Mouse (Mus musculus) common myeloid progenitor, adult 5-6 weeks (primary cell): ENCODE results near the gene Snn. TPM values are rescaled to one million over a fixed set of nuclear protein-coding genes. Genes with fewer than 3 reads are reported as not detected.

Source experiments
- ATAC-seq: replicated peaks from 2 replicates; pipeline ENCODE4 v1.8.0; 2016; ENCODE audit warnings: low read depth, mild to moderate bottlenecking, moderate TSS enrichment, inconsistent platforms; ENCODE audit not compliant: poor library complexity, severe bottlenecking
- total RNA-seq: library from RNA; stranded (forward); fragments of 200-1000, 187-1606 nt; gene quantifications from 2 replicates; pipeline ENCODE4 v1.2.3, GENCODE M21; 2017

The Snn gene
- total RNA-seq, 1 experiment from 2014 or later: 9.4 TPM

DNA sequence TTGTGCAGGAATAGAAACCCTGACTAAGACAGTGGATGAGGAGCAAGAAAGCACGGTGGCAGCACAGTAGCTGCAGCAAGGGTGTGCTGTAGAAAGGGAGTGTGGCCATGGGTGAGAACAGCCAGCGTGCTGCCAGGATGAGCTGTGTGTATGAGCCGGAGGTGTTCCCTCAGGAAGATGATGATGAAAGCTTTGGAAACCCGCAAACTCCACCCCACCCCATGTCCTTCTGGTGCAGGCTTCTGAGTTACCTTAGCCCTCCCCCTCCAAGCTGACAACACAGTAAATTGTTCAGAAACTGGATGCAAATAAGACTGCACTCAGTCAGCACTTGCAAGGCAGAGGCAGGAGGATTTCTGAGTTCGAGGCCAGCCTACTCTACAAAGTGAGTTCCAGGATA, 17.5 kb upstream of the Snn start:
- ATAC-seq: no peak

- no peak for ATAC-seq
Observed at GRCm38 (mm10) chr16:11046437-11046836, 14.3 kb upstream of the Snn start.

GRCm38 (mm10) chr16:11047130-11047529, 13.6 kb upstream of the Snn start:
- no peak for ATAC-seq

DNA sequence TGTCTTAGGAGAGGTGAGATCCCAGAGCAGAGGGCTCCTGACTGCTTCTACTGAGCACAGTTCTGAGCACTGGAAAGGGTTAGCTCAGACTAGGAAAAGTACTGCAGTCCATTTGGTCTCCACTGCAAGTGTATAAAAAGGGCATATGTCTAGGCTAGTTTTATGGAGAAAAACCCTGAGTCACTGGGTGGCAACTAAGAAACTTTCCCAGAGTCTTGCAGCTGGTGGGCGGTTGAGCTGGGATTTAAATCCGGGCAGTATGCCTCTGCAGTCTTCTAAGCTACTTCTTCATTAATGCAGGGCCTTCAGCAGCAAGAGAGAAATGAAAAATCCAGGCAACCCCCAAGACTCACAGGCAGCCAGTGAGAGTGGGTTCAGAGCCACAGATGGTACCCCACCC, 10.5 kb upstream of the Snn start:
- no peak for ATAC-seq

- ATAC-seq: no peak
Observed at GRCm38 (mm10) chr16:11051134-11051533, 9.6 kb upstream of the Snn start.

DNA sequence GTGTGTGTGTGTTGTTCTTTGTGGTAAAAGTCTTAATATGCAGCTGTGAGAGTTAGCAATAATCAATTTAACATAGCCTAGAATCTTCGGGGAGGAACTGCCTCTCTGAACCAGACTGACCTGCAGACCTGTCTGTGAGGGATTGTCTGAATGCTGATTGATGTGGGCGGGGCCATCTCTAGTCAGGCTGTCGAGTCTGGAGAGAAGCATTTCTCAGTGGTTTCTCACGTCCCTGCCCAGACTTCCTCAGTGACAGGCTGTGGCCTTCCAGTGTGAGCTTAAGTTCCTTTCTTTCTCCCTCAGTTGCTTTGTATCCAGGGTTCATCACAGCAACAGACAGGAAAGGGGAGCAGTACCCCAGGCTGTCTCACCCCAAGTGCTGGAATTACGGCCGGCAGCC, 6.3 kb upstream of the Snn start:
- ATAC-seq: peak; percentile 72

DNA sequence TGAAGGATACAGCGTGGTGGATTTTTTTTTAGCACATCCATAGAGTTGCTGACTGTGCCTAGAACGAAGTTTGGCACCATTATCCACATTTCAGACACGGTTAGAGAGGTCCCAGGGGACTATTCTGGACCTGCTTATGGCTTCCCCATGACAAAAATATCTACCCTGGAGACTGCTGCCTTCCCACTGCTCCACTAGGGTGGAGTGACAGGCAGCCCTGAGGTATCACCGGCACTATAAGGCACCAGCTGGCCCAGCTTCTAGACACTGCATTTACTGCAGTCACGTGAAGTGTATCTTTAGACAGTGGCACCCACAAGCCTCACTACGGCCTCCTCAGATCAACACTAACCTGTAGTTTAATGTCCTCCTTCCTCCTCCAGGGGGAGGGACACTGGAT, 5.9 kb upstream of the Snn start:
- no peak for ATAC-seq

GRCm38 (mm10) chr16:11055916-11056315, 4.8 kb upstream of the Snn start:
- ATAC-seq: no peak

GRCm38 (mm10) chr16:11062794-11063721, 2.3 kb downstream of the Snn start:
- ATAC-seq: peak; percentile 46

DNA sequence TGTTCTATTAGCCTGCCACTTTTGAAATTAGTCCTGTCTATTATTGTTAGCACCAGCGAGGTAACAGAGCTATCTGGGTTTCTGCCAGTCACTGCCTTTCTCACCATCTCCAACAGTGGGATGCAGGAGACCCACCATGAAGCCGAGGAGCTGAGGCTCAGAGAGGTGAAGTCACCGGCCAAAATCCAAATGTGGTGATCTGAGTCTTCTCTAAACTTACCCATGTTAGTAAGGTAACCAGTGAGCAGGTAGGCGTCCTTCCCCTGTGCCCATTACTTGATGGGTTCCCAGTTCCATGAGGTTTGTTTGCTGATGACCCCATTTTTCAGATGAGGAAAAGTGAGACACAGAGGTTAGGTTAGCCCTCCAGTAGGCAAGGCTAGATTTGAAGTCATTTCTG, 3.6 kb downstream of the Snn start:
- ATAC-seq: no peak

DNA sequence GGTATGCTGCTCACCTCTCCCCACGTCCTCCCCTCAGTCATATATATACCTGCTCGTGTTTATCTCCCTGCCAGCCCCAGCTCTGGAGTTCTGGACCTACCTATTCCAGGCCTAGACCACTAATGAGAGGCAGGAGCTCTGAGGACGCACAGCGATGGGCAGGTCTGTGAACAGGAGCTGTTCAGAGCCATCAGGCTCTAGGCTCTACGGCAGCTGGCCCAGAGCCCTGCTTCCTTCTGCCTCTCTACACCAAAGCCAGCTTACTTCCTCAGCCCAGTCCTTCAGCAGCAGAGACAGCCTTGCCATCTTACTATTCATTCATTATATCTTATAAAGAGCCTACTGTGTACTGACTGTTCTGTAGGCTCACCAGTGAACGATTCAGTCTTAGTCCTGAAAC, 4.0 kb downstream of the Snn start:
- no peak for ATAC-seq

- no peak for ATAC-seq
Observed at GRCm38 (mm10) chr16:11065431-11065830, 4.7 kb downstream of the Snn start.

GRCm38 (mm10) chr16:11066029-11066832, 5.5 kb downstream of the Snn start, which contains the start of gene Litaf:
Litaf (minus strand) TSS chr16:11066157.
- ATAC-seq: peak; percentile 90

DNA sequence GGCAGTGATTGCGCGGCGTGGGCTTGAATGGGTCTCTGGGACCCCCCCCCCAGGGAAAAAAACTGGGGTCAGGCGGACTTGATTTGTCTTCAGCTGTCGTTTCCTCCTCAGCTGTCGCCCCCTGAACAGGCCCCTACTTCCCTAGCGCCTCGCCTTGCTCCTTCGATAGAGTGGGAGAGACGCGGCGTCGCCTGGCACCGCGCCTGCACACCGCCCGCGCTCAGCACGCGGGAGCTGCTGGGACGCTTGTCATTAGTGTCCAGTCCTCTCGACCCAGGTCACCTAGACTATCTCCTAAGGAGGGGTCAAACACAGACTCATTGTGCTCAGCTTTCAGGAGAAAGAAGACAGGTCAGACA, 6.1 kb downstream of the Snn start:
- ATAC-seq: no peak

- ATAC-seq: no peak
Observed at GRCm38 (mm10) chr16:11068666-11069065, 7.9 kb downstream of the Snn start.

- ATAC-seq: no peak
Observed at GRCm38 (mm10) chr16:11069271-11069670, 8.5 kb downstream of the Snn start.

- peak; percentile 42 for ATAC-seq
Observed at GRCm38 (mm10) chr16:11069710-11070420, 9.1 kb downstream of the Snn start.

- no peak for ATAC-seq
Observed at GRCm38 (mm10) chr16:11071176-11071575, 10.4 kb downstream of the Snn start.

GRCm38 (mm10) chr16:11071887-11072286, 11.1 kb downstream of the Snn start:
- ATAC-seq: peak; percentile 35

DNA sequence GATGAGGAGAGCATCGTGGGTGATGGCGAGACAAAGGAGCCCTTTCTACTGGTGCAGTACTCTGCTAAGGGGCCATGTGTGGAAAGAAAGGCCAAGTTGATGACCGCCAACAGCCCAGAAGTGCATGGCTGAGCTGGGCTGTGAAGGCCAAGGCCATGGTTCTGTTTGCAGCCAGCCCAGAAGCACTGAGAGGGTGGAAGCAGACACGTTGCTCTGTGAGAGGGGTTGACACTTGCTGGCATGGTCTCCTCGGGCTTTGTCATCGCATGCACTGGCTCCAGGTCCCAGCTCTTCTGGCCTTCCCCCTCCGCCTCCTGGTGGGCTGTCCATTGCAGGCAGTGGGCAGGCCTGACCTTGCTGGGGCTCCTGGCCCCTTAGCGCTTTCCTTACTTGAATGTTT, 11.7 kb downstream of the Snn start:
- no peak for ATAC-seq

DNA sequence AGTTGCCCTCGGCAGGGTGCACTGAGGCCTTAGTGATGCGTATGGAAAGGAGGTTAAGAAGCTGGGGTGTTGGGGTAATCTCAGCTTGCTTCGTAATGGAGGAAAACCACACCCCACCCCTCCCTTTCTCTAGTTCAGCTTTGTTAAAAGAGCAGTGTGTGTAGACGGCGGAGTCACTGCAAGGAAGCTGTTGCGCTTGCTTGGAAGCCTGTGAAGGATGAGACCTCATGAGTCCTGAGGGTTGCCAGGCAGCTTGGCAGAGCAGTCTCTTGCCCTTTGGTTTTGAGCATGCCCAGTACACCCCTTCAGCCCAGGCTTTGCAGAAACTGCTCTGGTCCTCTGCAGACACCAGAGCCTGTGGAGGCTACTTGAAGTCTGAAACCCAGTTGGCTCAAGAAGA, 12.3 kb downstream of the Snn start:
- no peak for ATAC-seq
